Mouse (Mus musculus): ENCODE measurements at regions not wholly inside any gene's neighbourhood (a gene's known extent, or its start where the extent isn't known, plus 50 kb on each side); places are given as distances from the start of the nearest gene placed in this dataset.

- no peak for DNase-seq
These were observed 1523.6 kb upstream of the Gm8797 start for GRCm38 (mm10) chr3:4226986-4227385.

GRCm38 (mm10) chr3:4271361-4271760 is 1479.2 kb upstream of the Gm8797 start:
- DNase-seq = peak in 1 of 2 experiments; percentile 7

DNA sequence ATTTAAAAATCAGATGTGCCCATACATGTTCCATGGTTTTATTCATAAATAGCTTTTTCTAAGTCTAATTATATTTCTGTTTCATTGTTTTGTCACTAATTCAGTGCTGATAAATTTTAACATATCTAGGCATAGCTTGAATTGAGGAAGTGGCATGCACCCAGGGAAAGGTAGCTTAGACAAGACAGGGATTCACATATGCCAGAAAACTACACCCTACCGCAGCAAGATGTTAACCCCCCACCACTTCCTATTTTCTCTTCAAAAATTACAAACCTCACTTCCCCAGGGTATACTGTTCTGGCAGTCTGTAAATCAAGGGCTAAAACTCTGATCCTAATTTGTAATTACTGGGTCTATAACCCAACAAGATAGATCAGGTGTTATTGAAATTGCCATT is 1476.0 kb upstream of the Gm8797 start:
- DNase-seq = no peak

DNA sequence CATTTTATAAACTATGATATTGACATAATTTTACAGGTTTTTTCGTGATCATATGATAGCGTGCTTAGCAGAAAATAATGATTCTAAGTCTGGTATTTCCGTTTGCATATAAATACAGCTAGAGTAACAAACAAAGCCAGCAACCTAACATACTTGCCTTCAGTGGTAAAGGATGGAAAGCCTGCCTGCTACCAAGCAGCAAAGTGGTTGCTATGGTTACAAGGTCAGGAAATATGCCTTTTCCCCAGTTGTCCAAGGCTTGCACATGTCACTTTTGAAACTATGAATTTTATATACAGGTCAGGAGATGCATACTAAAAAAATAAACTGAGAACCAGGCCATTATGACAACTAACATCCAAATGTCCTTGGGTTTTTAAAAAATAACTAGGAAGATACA is 1472.6 kb upstream of the Gm8797 start:
- DNase-seq = no peak

DNA sequence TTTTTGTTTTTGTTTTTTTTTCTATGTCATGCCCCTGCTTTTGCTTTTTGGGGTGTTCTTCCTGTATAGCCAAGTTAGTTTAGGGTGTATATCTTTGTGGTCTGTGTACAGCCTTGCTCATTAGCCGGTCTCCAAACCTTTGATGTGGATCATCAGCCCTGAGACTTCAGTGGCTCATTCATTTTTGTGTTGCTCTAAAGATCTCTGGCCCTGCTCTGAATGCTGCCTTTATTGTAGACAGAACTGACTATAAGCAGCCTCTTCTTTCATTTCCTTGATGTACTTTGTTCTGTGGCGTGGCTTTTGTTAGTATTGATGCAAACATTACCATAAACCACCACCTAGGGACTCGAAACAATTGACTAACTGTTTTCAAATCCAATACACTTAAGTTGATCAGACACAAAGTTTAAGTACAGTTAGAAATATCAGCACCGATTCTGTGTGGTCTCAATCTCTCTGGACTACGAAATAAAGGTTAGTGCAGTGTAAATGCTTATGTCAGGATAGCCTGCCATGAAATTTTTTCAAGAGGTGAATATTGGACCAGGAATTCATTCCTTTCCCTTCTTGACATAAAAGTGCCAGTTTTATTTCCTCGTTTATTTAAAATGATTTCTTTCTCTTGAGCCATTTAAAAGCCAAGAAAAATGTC is 1470.1 kb upstream of the Gm8797 start:
- DNase-seq = no peak

GRCm38 (mm10) chr3:4281092-4281491 is 1469.5 kb upstream of the Gm8797 start:
- no peak for DNase-seq

GRCm38 (mm10) chr3:4287141-4287540 is 1463.5 kb upstream of the Gm8797 start:
- no peak for DNase-seq

GRCm38 (mm10) chr3:4336441-4336840 is 1414.2 kb upstream of the Gm8797 start:
- DNase-seq = no peak

DNA sequence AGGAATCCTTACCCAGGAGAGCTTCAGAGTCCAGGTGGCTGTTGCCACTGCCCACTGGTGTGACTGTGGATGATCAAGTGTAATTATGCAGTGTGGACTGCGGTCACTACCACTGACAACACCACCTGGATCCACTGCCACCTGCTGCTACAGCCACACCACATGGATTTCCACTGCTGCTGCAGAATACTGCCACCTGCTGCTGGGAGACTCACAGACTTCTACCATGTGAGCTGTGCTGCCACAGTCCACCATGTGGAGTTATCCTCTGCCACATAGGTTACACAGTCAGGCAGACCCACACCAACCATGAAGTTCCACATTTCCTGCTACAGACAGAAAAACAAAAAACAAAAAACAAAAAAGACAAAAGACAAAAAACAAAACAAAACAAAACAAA is 1411.5 kb upstream of the Gm8797 start:
- DNase-seq = peak; percentile 15 to 27
